Comparison of ENCODE assay signal across 8 mouse cellular contexts in the genomic region with DNA sequence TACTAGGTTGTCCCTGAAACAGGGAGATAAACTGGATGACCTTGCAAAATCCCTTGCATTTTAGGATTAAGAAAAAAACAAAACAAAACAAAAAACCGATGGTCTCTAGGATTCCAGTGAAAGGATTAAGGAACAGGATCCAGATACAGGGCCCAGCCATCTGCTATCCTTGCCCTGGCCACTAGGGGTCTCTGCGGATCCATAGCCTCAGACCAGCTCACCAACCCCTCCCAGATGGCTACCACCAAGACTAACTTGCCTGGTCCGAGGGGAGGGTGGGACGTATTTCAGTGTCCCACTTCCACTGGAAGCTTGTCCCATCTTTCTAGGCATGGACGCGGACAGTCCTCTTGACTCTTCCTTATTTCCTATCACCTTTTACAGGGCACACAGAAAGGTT.
DNase-seq lines count a peak whose midpoint lies in the region; ATAC-seq and TF ChIP-seq lines count a peak whose summit lies in the region.

No protein-coding gene starts in this region.

- peak; percentile 100 for TF ChIP-seq CTCF in gastrocnemius, adult 2 months (IDR thresholded peaks at IDR 0.05)

- intact Hi-C loops in gastrocnemius, adult 2 months (cut with DNase I): loop anchor here (1.0 to 2.0 kb wide), 2 partner anchors 52 to 231 kb away; a partner anchor contains a TSS

- peak overlapping the region; percentile 23; the same call in 1 of the 2 replicates for H3K4me2 ChIP-seq in hindbrain, embryonic 16.5 days (ENCODE audit: low read length)

- peak overlapping the region; percentile 56 for H3K4me3 ChIP-seq in gastrocnemius, adult 2 months
- H3K4me3 ChIP-seq in hindbrain, embryonic 16.5 days (ENCODE audit: low read length): no peak overlapping the region

- peaks cover 7% of the 10 kb centered on the region for H3K4me1 ChIP-seq in hindbrain, embryonic 16.5 days (ENCODE audit: control insufficient read depth, insufficient read depth, low read depth, low read length)

- H3K9me3 ChIP-seq in hindbrain, embryonic 16.5 days (ENCODE audit: control insufficient read depth, low read length): no peaks in the 10 kb centered on the region

- peak; percentile 79 for ATAC-seq in hindbrain, embryonic 16.5 days
- ATAC-seq in megakaryocyte progenitor cell, adult 5-6 weeks (replicated peaks; ENCODE audit: poor library complexity): peak; percentile 91

- H3K27me3 ChIP-seq in hindbrain, embryonic 16.5 days (replicated peaks; ENCODE audit: control insufficient read depth, insufficient read depth, low read length): no peaks in the 10 kb centered on the region

- no peaks in the 10 kb centered on the region for H3K36me3 ChIP-seq in hindbrain, embryonic 16.5 days (ENCODE audit: control insufficient read depth, insufficient read depth, low read length)

- no peak overlapping the region for H3K9ac ChIP-seq in hindbrain, embryonic 16.5 days (ENCODE audit: low read depth, low read length)

- H3K27ac ChIP-seq in gastrocnemius, adult 2 months: peak overlapping the region; percentile 88
- H3K27ac ChIP-seq in hindbrain, embryonic 16.5 days (ENCODE audit: low read depth, low read length): no peak overlapping the region

- WGBS in hindbrain, embryonic 16.5 days: 8% methylated on average over 6 of the region's 6 CpGs

- peak; percentile 5 for DNase-seq in T-cell, adult 2 months (ENCODE audit: low spot score)
- DNase-seq in cerebellum, postnatal 36 days: peak; percentile 85 to 90
- DNase-seq in gastrocnemius, adult 2 months: peak; percentile 87
- DNase-seq in layer of hippocampus, postnatal 36 days: peak; percentile 81 to 83
- DNase-seq in right cerebral cortex, postnatal 10 days (ENCODE audit: low spot score in 2 of 2): peak; percentile 89
- DNase-seq in urinary bladder, postnatal 4 days (ENCODE audit: low spot score in 2 of 2): peak; percentile 72 to 83

Comparison
In these comparisons a context has a peak if more than half of its experiments do, and no peak if none do; other contexts are left out.
1. DNase-seq: peak in every context shown above with its lines; median percentile 89 in right cerebral cortex, postnatal 10 days; 88 in cerebellum, postnatal 36 days; 87 in gastrocnemius, adult 2 months; 82 in layer of hippocampus, postnatal 36 days; 78 in urinary bladder, postnatal 4 days; 5 in T-cell, adult 2 months.